Mouse (Mus musculus): ENCODE data around the gene Nt5m. TPM values are rescaled to one million over a fixed set of nuclear protein-coding genes. Genes with fewer than 3 reads are reported as not detected.

The Nt5m gene
- total RNA-seq, 4 experiments from 2014 or later = 44.6 to 62.9 (median 51.3) TPM

DNA sequence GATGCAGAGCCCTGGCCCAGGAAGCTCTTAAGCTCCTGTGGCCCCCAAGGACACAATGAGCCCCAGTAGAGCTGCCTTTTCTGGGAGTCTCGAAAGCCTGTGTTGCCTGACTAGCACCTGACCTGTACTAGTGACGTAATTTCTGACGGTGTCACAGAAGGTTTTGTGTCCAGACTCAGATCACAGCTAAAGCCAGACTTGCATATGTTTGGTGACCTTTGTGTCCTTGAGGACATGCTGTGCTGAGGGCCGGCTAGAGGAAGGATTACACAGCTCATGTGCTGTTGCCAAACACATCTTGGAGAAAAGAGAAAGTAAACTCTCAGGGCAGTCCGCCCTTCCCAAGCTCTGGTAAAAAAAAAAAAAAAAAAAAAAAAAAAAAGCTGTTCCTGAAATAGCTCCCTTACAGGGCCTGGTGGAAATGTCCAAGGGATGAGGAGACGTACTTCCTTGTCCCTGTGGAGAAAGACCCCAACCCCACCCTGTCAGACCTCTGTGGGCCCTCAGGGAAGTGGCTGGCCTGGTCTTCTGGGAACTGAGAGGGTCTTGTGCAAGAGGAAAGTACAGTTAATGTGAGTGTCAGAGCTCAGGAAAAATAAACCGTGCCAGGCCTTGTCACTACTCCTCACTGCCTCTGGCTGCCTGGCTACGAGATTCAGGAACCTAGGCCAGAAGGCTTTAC is 62.9 kb downstream of the Nt5m start:
- no peak for DNase-seq (ENCODE audit: low spot score in 2 of 2)

DNA sequence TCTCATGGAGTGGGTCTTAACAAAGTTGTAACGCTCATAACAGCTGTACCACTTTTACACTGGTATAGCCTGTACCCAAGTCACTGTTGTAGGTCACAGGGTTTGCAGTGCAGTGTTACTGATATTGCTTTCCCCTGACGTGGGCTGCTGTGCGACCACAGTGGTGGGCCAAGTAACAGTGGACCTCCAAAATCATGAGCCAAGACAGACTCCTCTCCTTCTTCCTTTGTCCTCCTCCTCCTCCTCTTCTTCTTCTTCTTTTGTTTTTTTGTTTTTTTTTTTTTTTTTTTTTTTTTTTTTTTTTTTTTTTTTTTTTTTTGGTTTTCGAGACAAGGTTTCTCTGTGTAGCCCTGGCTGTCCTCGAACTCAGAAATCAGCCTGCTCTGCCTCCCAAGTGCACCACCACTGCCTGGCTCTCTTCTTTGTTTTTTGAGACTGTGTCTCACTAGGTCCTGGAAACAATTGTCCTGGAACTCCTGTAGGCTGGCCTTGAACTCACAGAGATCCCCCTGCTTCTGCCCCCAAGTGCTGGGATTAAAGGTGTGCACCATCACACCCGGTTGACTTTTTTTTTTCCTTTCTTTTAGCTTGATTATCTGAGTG is 67.4 kb downstream of the Nt5m start:
- no peak for DNase-seq (ENCODE audit: low spot score in 2 of 2)

DNA sequence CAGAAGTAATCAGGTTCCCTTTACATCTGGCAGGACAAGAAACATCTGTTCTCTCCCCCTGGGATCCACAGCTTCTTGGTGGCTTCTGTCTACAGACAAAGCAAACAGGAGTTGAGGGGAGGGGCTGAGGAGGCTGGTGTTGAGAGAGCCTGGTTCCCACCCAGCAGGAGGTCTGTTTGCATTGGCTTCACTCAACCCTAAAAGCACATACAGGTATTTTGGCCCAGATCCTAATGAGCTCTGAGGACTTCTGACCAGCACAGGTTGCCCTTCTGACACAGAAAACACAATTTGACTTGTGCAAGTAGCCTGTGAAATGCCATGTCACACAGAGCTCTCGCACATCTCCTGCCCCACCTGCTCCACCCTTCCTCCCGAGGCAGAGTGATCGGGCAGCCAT is 69.2 kb downstream of the Nt5m start:
- no peak for DNase-seq (ENCODE audit: low spot score in 2 of 2)

DNA sequence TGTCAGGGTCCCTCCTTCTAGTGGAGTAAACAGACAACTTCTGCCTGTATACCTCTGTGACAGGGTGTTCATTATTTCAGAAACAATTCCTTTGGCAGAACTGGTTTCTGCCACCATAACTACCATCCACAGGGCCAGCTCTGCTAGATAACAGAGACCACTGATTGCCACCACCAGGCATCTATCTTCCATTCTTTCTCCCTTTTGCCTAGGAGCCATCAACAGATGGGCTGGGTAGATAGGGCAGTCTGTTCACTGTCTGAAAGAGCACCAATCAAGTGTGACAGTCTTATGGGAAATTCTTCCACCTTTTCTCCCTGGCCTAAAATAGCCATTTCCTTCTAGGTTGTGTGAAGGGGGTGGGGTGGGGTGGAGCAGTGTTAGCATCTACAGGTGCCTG is 71.3 kb downstream of the Nt5m start:
- DNase-seq (ENCODE audit: low spot score in 2 of 2) = no peak

DNA sequence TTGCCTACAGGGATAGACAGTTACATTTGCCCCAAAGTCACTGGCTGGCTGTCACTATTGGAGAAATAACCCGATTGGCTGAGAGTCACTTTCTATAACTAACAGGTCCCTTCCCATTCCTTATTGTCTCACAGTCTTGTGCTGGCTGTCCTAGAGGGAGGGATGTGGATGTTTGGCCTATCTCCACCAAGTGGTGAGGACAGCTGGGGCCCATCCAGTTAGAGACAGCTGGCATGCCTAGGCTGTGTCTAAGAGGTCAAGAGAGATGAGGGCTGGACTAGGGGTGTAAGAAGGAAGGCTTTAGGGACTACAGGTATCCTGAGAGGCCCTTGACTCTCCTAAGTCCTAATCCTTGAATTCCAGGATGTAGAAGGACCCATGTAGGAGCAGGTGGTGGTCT is 72.3 kb downstream of the Nt5m start:
- no peak for DNase-seq (ENCODE audit: low spot score in 2 of 2)

DNA sequence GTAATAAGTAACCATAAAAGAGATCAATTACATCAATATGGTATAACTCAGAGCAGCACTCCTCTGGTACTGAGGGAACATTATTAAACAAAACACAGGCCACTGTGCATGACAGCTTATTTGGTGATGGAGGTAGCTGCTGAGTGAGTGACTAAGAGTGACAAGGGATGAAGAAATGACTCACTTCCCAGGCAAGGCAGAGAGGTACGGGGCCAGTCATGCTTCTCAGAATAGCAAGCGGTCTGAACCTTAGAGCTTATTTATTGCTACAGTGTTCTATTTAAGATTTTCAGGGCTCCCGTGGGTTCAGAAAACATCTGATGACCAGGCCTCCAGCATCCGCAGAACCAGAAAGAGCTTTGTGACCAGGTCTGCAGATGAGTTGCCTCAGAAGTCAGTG is 74.5 kb downstream of the Nt5m start:
- no peak for DNase-seq (ENCODE audit: low spot score in 2 of 2)

DNA sequence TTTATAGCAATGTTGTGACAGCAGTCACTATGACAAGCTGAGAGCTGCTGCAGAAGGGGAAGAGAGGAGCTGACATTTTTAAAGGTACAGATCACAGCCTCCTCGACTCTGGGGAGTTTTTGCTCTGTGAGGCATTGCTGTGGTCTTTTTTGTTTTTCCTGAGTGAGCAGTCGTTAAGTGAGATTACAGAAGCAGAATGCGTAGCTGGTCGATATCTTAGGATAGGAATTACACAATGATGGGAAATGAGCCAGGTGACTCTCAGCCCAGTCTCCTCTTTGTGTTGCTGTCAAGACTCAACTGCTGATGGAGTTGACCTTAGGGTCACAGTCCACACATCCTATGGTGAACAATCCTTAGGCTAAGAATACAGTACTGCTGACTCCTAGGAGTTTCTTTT is 78.8 kb downstream of the Nt5m start:
- no peak for DNase-seq (ENCODE audit: low spot score in 2 of 2)

DNA sequence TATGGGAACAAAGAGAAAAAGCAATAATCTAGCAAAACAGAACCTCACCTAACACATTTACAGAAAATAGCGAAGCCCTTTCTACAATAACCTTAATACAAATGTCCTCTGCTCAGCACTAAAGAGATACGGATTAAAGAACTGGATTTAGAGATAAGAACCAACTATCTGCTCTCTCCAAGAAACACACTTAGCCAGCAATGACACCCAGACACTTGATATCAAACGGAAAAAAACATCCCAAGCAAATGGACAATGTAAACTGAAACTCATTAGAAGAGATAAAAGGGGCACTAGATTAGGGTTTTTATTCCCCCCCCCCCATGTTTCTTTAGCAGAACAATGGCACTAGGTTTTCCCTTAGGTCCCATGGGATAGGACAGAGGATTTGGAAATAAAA is 80.2 kb downstream of the Nt5m start:
- no peak for DNase-seq (ENCODE audit: low spot score in 2 of 2)

DNA sequence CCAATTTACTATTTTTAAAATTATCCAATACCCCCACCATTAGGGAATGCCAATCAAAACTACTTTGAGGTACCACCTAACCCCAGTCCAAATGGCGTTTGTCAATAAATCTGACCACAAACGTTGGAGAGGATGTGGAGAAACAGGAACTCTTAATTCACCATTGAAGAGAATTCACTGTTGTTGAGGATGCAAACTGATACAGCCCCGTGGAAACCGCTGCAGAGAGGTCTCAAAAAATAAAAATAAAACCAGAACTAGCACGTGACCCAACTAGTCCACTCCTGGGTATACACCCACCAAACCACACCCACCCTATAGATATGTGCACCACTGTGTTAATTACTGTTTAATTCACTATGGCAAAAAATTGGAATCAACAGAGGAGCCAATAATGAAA is 81.1 kb downstream of the Nt5m start:
- DNase-seq (ENCODE audit: low spot score in 2 of 2) = no peak

DNA sequence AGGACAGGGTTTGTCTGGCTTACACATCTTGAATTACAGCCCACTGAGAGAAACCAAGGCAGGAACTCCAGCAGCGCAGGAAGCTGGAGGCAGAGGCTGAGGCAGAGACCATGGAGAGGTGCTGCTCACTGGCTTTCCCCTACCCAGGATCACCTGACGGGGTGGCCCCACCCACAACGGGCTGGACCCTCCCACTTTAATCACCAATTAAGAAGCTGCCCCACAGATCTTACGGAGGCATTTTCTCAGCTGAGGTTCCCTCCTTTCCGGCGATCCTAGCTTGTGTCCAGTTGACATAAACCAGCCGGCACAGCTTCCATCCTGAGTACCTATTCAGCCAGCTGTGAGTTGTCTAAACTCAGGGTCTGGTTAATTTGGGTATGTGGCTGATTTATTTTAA is 82.0 kb downstream of the Nt5m start:
- DNase-seq (ENCODE audit: low spot score in 2 of 2) = no peak

DNA sequence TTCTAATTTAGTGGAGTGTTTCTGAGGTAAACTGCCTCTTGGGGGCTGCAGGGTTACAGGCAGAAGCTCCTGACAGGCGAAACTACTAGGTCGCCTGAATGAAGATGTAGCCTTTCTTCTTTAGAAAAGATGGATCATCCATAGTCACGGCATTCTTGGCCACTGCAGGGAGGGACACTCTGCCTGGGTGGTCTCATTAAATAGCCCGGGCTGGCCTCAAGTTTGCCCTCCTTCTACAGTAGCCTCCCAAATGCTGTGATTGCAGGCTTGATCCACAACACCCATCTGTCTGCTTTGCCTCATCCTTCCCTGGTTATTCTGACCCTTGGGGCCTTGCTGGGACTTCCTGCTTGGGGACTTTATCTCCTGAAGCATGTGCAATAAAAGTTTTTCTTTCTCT is 90.8 kb downstream of the Nt5m start:
- no peak for DNase-seq (ENCODE audit: low spot score in 2 of 2)

Other genes starting within 250 kb of the Nt5m start
- not detected for gene Olfr223, start 246.2 kb upstream of the Nt5m start, total RNA-seq (2022)
- gene Mprip, start 178.1 kb upstream of the Nt5m start, total RNA-seq (2022) = 100 to 1,000 TPM; 265 to 273 (median 269) TPM
- gene Pld6, start 51.8 kb upstream of the Nt5m start, total RNA-seq (2022) = 1 to 10 TPM in 1 of 4 experiments, under 1 TPM in 2, not detected in 1; 0.49 to 1.5 (median 0.85) TPM
- 10 to 100 TPM; 46.7 to 47.9 (median 47.2) TPM for gene Flcn, start 29.4 kb upstream of the Nt5m start, total RNA-seq (2022)
- gene Cops3, start 391 bp downstream of the Nt5m start, total RNA-seq (2022) = 10 to 100 TPM; 71.8 to 82.2 (median 78.1) TPM
- 10 to 100 TPM; 34.2 to 40.1 (median 34.8) TPM for gene Med9, start 108.8 kb downstream of the Nt5m start, total RNA-seq (2022)
- 10 to 100 TPM; 34.8 to 47.6 (median 41.1) TPM for gene Rasd1, start 125.5 kb downstream of the Nt5m start, total RNA-seq (2022)
- gene Pemt, start 207.0 kb downstream of the Nt5m start, total RNA-seq (2022) = 1 to 10 TPM; 3.0 to 7.8 (median 6.2) TPM

All from layer of hippocampus, adult 8-10 months (tissue).